Mouse (Mus musculus) cerebellum, adult 2 months (tissue): ENCODE measurements around the gene Dlk1.

Experiments
- CTCF ChIP-seq: fragments of 200-500 bp; IDR thresholded peaks from 2 replicates; pipeline ENCODE4 v1.5.1; 2011; ENCODE audit warnings: low read depth, mild to moderate bottlenecking, control low read depth, low read length, moderate library complexity, borderline replicate concordance; ENCODE audit not compliant: insufficient read depth
- POLR2A ChIP-seq: fragments of 200-500 bp; IDR thresholded peaks from 2 replicates; pipeline ENCODE4 v1.6.1; 2011; ENCODE audit warnings: low read length, control low read depth, borderline replicate concordance; ENCODE audit not compliant: insufficient read depth

- TF ChIP-seq CTCF (no peak), POLR2A (no peak)
Observed at GRCm38 (mm10) chr12:109507693-109508092, 55.1 kb downstream of the Dlk1 start.
